Mouse (Mus musculus): ENCODE data around the gene Hsdl2. TPM values are rescaled to one million over a fixed set of nuclear protein-coding genes. Genes with fewer than 3 reads are reported as not detected.
"Not testable (repeated sequence)": the region's sequence is repeated elsewhere in the genome, so short reads cannot be mapped to it uniquely, and the experiment has no call there.

Hsdl2 gene
- polyA plus RNA-seq, 1 experiment, result 22.2 TPM

DNA sequence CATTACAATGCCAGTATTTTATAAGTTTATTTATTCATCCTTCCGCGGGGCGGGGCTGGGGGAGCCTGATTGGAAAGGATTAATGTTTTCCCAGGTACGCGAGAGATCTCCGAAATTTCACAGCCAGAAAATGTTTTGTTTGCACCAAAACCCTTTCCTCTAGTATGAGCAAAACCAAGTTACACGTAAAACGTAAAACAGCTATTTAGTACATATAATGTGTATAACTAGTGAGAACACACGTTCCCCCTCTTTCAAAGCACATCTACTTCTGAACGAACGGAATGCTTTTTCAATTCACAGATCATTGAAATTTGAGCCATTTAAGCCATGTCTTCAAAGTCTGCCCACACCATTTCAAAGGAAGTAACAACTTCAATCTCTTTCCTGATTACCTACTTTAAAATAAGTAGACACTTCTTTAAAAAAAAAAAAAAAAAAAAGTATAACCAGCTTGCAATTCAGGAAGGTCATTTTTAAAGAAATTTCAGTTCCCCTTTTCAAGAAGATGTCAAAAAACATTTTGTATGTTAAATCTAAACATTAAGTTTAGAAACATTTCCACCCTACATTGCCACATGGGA, 31.3 kb upstream of the Hsdl2 start:
- WGBS, result 11% methylated on average over 11 of the region's 11 CpGs
- peaks cover 2% of the 10 kb centered on the region for H3K4me1 ChIP-seq (replicated peaks; ENCODE audit: control insufficient read depth, insufficient read depth, low read length)
- peak overlapping the region; percentile 70 for H3K4me3 ChIP-seq (ENCODE audit: control insufficient read depth, insufficient read depth, low read length)
- H3K36me3 ChIP-seq (ENCODE audit: control insufficient read depth, insufficient read depth, low read length), result no peaks in the 10 kb centered on the region
- H3K27ac ChIP-seq (ENCODE audit: control insufficient read depth, insufficient read depth, low read length), result peak overlapping the region; percentile 29; the same call in 1 of the 2 replicates
- peak; percentile 26 for DNase-seq
- no peaks in the 10 kb centered on the region for H3K27me3 ChIP-seq (ENCODE audit: control insufficient read depth, insufficient read depth, low read length)
- TF ChIP-seq POLR2A (IDR thresholded peaks at IDR 0.05; ENCODE audit: control insufficient read depth, extremely low read depth, insufficient read depth, low read length, poor library complexity), result no peak
- TF ChIP-seq CTCF (IDR thresholded peaks at IDR 0.05; ENCODE audit: borderline replicate concordance, control insufficient read depth, extremely low read depth, insufficient read depth, low read length, poor library complexity), result no peak

GRCm38 (mm10) chr4:59551901-59552300, 29.5 kb upstream of the Hsdl2 start:
- peaks cover 2% of the 10 kb centered on the region for H3K4me1 ChIP-seq (replicated peaks; ENCODE audit: control insufficient read depth, insufficient read depth, low read length)
- no peak for DNase-seq
- 97% methylated on average over 1 of the region's 1 CpGs for WGBS
- no peak overlapping the region for H3K27ac ChIP-seq (ENCODE audit: control insufficient read depth, insufficient read depth, low read length)
- H3K4me3 ChIP-seq (ENCODE audit: control insufficient read depth, insufficient read depth, low read length), result no peak overlapping the region
- TF ChIP-seq CTCF (IDR thresholded peaks at IDR 0.05; ENCODE audit: borderline replicate concordance, control insufficient read depth, extremely low read depth, insufficient read depth, low read length, poor library complexity), result no peak
- TF ChIP-seq POLR2A (IDR thresholded peaks at IDR 0.05; ENCODE audit: control insufficient read depth, extremely low read depth, insufficient read depth, low read length, poor library complexity), result no peak
- no peaks in the 10 kb centered on the region for H3K36me3 ChIP-seq (ENCODE audit: control insufficient read depth, insufficient read depth, low read length)
- H3K27me3 ChIP-seq (ENCODE audit: control insufficient read depth, insufficient read depth, low read length), result no peaks in the 10 kb centered on the region

DNA sequence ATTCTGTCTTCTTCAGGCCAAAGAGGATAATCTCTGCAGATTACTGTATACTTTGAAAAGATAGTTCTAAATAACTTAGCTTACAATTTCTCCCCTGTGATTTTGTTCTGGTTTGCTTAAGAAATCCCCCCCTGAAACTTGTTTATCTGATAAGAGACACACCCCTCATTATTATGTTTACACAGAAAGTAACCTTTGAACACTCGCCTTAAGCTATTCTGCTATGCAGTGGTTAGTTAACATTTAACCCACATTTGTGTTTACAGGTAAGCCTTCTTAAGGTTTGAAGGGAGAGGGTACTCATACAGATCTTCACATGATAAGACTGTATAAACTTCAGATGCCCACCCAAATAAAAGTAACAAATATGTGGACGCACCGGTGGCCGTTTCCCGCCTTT, 28.5 kb upstream of the Hsdl2 start:
- Histone ChIP-seq H3K27ac (ENCODE audit: control insufficient read depth, insufficient read depth, low read length) (no peak overlapping the region), H3K36me3 (ENCODE audit: control insufficient read depth, insufficient read depth, low read length) (no peaks in the 10 kb centered on the region), H3K4me1 (replicated peaks; ENCODE audit: control insufficient read depth, insufficient read depth, low read length) (no peaks in the 10 kb centered on the region), H3K27me3 (ENCODE audit: control insufficient read depth, insufficient read depth, low read length) (no peaks in the 10 kb centered on the region), H3K4me3 (ENCODE audit: control insufficient read depth, insufficient read depth, low read length) (no peak overlapping the region)
- 96% methylated on average over 5 of the region's 5 CpGs for WGBS
- no peak for DNase-seq
- no peak for TF ChIP-seq CTCF (IDR thresholded peaks at IDR 0.05; ENCODE audit: borderline replicate concordance, control insufficient read depth, extremely low read depth, insufficient read depth, low read length, poor library complexity)
- TF ChIP-seq POLR2A (IDR thresholded peaks at IDR 0.05; ENCODE audit: control insufficient read depth, extremely low read depth, insufficient read depth, low read length, poor library complexity), result no peak

DNA sequence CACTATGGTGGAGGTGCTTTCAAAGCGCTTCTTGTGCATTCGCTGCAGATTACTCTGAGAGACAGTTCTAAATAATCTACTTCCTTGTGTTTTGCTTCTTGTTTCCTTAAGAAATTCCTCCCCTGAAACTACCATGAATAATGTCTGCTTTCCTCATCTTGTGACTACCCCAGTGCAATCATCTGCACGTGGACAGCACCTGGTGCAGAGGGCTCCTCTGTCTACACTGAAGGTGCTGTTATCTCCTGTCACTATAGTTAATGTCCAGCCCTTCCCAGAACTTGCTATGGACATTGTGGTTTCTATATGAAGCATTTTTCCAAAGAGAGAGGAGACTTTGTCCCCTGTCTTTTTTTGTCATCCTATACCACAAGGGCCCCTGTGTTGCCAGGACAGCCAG, 27.8 kb upstream of the Hsdl2 start:
- TF ChIP-seq POLR2A (IDR thresholded peaks at IDR 0.05; ENCODE audit: control insufficient read depth, extremely low read depth, insufficient read depth, low read length, poor library complexity), result no peak
- TF ChIP-seq CTCF (IDR thresholded peaks at IDR 0.05; ENCODE audit: borderline replicate concordance, control insufficient read depth, extremely low read depth, insufficient read depth, low read length, poor library complexity), result no peak
- Histone ChIP-seq H3K27me3 (ENCODE audit: control insufficient read depth, insufficient read depth, low read length) (no peaks in the 10 kb centered on the region), H3K27ac (ENCODE audit: control insufficient read depth, insufficient read depth, low read length) (no peak overlapping the region), H3K4me3 (ENCODE audit: control insufficient read depth, insufficient read depth, low read length) (no peak overlapping the region), H3K4me1 (replicated peaks; ENCODE audit: control insufficient read depth, insufficient read depth, low read length) (no peaks in the 10 kb centered on the region), H3K36me3 (ENCODE audit: control insufficient read depth, insufficient read depth, low read length) (no peaks in the 10 kb centered on the region)
- DNase-seq, result no peak
- 86% methylated on average over 3 of the region's 3 CpGs for WGBS

GRCm38 (mm10) chr4:59555177-59555576, 26.2 kb upstream of the Hsdl2 start:
- no peak overlapping the region for H3K4me3 ChIP-seq (ENCODE audit: control insufficient read depth, insufficient read depth, low read length)
- no peaks in the 10 kb centered on the region for H3K27me3 ChIP-seq (ENCODE audit: control insufficient read depth, insufficient read depth, low read length)
- H3K4me1 ChIP-seq (replicated peaks; ENCODE audit: control insufficient read depth, insufficient read depth, low read length), result no peaks in the 10 kb centered on the region
- DNase-seq, result no peak
- H3K36me3 ChIP-seq (ENCODE audit: control insufficient read depth, insufficient read depth, low read length), result no peaks in the 10 kb centered on the region
- TF ChIP-seq CTCF (IDR thresholded peaks at IDR 0.05; ENCODE audit: borderline replicate concordance, control insufficient read depth, extremely low read depth, insufficient read depth, low read length, poor library complexity) (no peak), POLR2A (IDR thresholded peaks at IDR 0.05; ENCODE audit: control insufficient read depth, extremely low read depth, insufficient read depth, low read length, poor library complexity) (no peak)
- H3K27ac ChIP-seq (ENCODE audit: control insufficient read depth, insufficient read depth, low read length), result no peak overlapping the region

- H3K27ac ChIP-seq (ENCODE audit: control insufficient read depth, insufficient read depth, low read length); H3K27me3 ChIP-seq (ENCODE audit: control insufficient read depth, insufficient read depth, low read length); DNase-seq; H3K4me1 ChIP-seq (replicated peaks; ENCODE audit: control insufficient read depth, insufficient read depth, low read length); H3K4me3 ChIP-seq (ENCODE audit: control insufficient read depth, insufficient read depth, low read length); H3K36me3 ChIP-seq (ENCODE audit: control insufficient read depth, insufficient read depth, low read length): not testable (repeated sequence)
- WGBS, result 98% methylated on average over 4 of the region's 4 CpGs
These were observed 24.0 kb upstream of the Hsdl2 start for GRCm38 (mm10) chr4:59557343-59557742.

- Histone ChIP-seq H3K4me1 (replicated peaks; ENCODE audit: control insufficient read depth, insufficient read depth, low read length) (no peaks in the 10 kb centered on the region), H3K27ac (ENCODE audit: control insufficient read depth, insufficient read depth, low read length) (no peak overlapping the region), H3K27me3 (ENCODE audit: control insufficient read depth, insufficient read depth, low read length) (no peaks in the 10 kb centered on the region), H3K36me3 (ENCODE audit: control insufficient read depth, insufficient read depth, low read length) (no peaks in the 10 kb centered on the region), H3K4me3 (ENCODE audit: control insufficient read depth, insufficient read depth, low read length) (no peak overlapping the region)
- TF ChIP-seq CTCF (IDR thresholded peaks at IDR 0.05; ENCODE audit: borderline replicate concordance, control insufficient read depth, extremely low read depth, insufficient read depth, low read length, poor library complexity) (no peak), POLR2A (IDR thresholded peaks at IDR 0.05; ENCODE audit: control insufficient read depth, extremely low read depth, insufficient read depth, low read length, poor library complexity) (no peak)
- DNase-seq, result no peak
- WGBS, result 77% methylated on average over 6 of the region's 6 CpGs
These were observed 23.2 kb upstream of the Hsdl2 start for GRCm38 (mm10) chr4:59558096-59558720.

Data from thymus, adult 2 months (tissue).